Mouse (Mus musculus): ENCODE data around the gene Ano1.

DNA sequence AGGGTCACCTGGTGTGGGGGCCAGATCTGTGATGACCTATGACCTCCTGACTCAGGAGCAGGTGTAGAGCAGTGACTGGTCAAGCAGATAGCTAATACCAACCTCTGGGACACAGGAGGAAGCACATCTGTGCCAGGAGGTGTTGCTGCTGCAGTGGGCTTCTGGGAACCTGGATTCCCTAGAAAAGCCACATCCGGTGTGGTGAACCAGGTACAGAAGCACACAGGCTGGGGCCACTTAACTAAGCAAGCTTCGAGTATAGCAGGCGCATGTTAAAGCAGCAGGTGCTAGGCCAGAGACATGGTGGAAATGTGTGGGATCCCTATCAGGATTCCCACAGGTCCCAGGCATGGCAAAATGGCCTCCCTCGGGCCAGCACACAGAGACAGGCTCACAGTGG, 191.2 kb downstream of the Ano1 start:
- TF ChIP-seq EP300 (IDR thresholded peaks at IDR 0.05) (no peak), CTCF (IDR thresholded peaks at IDR 0.05) (no peak)
